Mouse (Mus musculus) frontal cortex, adult (tissue): ENCODE measurements at regions not wholly inside any gene's neighbourhood (a gene's known extent, or its start where the extent isn't known, plus 50 kb on each side); places are given as distances from the start of the nearest gene placed in this dataset.
A peak's percentile ranks its signal among the peaks of the same experiment; 100 is the strongest.

Experiments
- ATAC-seq: cut with Nextera tagmentation; 2 replicates; pipeline ENCODE4 v1.9.2; 2017; ENCODE audit warnings: mild to moderate bottlenecking, moderate library complexity, mixed read lengths; ENCODE audit not compliant: low TSS enrichment

DNA sequence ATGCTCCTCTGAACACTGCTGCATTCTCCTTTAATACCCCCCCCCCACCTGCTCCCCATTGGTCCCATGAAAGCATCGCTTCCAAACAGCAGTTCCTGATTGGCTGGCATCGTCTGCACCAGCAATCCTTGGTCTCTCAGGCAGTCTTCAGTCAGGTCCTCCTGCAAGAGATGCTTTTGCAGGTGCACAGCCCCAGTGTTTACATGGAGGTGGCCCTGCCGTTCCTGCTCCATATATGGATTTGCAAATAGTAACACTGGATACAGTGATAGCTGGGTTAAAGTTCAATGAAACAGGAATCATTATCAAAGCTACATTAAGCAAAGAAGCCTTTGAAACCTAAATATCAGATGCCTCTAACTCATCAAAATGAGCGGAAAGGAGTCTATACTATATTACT is 170.1 kb upstream of the Fat1 start:
- no peak for ATAC-seq

DNA sequence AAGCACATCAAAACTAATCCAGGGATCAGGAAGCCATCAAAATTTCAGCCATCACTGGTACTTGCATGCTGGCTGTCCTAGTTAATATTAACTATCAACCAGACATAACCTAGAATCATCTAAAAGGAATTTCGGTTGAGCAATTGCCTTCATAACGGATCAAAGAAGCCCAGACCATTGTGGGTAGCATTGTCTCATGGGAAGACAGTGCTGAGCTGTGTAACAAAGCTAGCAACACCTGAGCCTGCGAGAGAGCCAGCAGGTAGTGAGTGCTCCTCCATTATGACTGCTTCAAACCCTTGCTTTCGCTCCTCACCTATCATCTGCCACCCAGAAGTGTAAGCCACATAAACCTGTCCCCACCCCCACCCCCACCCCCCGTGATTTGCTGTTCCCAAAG is 169.6 kb upstream of the Fat1 start:
- no peak for ATAC-seq

DNA sequence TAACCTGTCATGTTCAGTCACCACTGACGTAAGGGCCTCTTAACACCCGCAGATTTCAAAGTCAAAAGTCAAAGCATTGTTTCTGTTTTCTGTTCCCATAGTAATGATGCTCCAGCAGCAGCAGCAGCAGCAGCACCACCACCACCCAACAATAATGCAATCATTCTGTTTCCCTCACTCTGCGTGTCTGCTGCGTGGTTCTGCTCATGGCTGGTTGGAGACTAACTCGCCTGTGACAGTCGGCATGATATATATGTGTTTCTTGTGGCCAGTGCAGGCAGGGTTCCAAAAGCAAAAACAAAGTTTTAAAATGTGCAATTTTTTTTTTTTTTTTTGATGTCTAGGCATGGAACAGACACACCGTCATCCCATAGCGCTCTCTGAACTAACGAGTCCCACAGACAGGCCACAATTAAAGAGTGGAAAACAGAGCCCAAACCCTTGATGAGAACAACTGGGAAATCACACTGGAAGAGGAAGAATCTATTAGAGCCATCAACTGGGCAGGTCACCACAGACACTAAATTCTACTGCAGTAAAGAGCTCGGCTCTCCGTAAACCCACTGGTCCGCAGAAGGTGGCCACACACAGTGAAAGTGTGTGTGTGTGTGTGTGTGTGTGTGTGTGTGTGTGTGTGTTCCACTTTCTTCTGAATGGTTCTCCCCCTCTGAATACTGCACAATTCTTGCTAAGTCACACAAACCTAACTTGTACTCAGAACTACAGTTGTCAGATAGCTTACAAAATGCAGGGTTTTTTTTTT is 169.0 kb upstream of the Fat1 start:
- ATAC-seq, result no peak

DNA sequence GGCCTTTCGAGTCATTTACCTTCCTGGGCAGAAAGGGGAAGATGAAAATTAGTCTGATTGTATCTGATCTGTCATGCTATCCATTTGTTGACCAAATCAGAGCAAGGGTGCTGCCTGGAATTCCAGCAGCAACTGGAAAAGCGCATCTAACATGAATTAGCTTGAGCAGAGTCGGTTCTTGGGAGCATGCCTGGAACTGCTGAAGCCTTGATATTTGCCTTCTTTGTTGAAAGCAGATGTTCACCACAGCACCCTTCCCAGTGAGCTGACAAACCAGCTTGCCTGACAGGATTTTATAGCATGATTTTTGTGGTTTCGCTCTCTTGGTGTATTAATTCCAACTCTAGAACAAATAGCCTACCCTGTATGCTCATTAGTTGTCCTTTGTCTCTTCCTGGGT is 168.0 kb upstream of the Fat1 start:
- ATAC-seq, result no peak

DNA sequence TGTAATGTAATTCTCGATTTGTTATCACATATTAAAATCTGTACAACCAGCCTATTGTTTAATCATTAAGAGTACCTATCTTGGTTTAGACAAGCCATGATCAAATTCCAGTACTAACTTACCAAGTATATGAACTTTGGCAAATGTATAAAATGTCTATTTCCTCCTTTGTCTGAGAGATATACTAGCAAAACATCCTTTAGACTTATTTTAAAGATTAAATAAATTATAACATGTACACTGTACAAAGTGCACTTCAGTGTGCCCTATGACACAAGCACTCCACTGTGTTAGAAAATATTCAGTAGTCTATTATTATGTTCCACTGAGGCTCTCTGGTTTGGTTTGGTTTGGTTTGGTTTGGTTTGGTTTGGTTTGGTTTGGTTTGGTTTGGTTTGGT is 156.0 kb upstream of the Fat1 start:
- no peak for ATAC-seq

DNA sequence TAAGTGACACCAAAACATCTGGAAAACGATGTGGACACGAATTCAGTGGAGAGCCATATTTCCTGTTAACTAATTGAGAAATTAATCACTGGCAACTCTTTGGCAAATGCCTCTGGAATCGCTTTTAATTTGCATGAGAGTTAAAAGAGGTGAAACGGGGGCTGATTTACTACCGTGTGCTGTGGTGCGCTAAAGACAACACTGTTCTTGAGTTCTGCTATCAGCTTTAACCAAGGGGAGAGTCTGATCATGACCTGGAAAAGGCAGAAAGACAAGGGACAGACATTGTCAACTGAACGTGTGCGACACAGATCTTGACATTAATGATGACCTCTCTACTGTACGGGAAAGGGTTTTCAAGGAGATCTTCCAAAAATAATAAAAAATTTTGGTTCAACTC is 152.8 kb upstream of the Fat1 start:
- ATAC-seq, result no peak

DNA sequence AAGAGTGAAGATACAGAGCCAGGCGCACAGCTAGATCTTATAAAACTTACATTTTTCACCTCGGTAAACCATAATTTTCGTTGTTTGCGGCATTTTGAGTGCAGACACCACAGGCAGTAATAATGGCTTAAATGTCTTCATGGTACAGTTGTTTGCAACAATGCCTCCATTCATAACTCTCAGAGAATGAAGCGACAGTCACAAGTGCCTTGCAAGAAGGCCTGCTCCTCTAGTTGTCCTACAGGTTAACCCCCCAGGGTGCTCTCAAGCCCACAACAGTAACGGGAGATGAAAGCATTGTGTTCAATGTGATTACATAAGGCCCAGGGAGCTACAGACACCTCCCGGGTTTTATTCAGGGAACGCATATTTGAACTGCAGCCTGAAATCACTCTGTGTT is 150.1 kb upstream of the Fat1 start:
- no peak for ATAC-seq

DNA sequence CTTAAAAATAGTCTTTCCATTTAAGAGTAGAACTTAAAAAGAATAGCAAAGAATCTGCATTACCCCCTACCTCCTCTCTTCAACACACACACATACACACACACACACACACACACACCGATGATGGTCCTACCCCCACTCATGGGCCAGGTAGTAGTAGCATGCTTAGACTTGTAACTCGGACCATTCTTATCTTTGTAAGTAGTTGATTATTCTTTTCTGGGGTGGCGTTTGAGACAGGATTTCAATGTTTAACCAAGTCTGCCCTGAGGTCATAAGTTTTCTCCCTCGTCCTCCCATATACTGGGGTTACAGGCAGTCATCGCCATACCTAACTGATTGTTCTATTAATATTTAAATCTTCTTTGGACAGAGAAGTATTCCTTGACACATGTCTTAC is 148.5 kb upstream of the Fat1 start:
- ATAC-seq, result no peak

DNA sequence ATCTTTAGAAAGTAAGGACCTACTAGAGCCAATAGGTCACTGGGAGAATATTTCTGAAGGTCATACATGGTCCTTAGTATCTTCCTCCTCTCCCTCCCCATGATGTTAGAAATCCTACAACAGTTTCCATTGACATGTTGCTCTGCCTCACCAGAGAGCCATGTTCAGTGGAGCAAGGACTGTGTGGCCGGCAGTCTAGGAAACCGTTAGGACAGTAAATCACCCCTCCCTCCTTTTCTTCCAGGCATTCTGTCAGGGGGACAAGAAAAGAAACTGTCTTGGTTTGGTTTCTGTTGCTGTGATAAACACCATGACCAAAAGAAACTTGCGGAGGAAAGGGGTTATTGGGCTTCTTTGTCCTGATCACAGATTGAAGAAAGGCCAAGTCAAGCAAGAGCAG is 147.0 kb upstream of the Fat1 start:
- no peak for ATAC-seq

DNA sequence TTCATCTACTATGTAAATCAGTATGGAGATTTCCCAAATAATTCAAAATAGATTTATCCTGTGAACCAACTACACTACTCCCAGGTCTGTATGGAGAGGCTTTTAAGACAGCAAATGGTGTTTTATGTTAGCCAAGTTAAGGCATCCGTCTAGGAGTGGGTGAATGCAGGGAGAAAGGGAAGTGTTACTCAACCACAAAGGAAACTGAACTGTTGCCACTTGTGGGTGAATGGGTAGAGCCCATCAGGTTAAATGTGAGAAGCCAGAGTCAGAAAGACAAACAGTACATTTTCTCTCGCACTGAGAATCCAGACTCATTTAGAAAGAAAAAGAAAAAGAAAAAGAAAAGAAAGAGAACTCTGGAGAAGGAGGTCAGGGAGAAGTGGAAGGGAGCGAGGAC is 135.7 kb upstream of the Fat1 start:
- no peak for ATAC-seq

DNA sequence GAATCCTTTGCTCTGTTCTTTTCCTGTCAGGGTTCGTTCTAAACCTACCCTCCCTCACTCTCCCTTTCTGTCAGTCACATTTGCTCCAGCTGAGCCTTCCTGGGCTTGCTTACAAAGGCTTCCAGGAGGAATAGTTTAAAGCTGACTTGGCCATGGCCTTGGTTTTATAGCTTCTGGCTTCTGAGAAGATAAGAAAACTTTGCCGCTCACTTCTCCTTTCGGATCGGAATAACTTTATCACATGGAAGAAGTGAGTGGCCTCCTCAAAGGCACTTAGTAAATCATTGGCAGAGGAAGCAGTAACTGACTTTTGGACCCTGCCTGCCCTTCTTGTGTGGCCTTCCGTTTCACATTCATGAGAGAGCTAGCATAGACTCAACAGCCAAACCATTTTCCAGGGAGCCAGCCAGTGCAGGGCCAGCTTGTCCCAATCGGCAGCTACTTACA is 134.4 kb upstream of the Fat1 start:
- no peak for ATAC-seq

DNA sequence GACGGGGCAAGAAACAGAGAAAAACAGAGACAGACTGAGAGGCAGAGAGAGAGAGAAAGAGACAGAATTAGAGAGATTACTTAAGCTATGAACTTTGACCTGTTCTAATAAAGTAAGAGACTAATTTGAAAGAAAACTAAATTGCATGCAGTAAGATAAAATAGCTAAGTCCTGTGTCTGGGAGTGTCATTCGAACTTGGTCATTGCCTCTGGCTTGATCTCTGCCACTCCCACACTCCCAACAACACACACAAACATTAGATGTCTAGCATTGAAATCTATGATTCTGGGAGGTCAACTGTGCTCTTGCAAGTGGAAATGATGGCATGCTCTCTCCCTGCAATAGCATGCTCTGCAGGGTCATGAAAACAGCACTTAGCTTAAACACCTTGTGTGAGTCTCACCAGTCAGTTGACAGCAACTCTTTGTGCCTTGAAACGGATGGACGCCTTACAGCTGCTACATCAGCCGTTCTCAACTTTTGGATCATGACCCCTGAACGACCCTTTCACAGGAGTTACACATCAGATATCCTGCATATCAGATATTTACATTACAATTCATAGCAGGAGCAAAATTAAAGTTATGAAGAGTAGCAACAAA is 133.5 kb upstream of the Fat1 start:
- no peak for ATAC-seq

DNA sequence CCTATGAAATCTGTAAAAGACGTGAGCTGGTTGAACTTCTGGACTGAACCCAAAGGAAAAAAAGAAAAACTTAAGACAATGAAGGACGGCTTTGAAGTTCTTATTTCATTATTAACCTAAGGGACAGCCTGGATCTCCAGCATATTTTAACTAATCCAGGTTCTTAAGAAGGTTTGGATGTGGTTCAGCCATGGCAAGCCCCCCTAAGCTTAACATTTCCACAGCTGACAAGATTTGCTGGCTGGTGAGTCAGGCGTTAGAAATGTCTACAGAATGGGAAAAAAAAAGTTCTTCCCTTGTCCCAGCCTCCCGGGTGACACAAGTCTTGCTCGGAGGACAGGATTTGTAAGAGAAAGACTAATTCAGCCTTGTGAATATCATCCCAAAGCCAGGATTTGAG is 132.9 kb upstream of the Fat1 start:
- no peak for ATAC-seq

DNA sequence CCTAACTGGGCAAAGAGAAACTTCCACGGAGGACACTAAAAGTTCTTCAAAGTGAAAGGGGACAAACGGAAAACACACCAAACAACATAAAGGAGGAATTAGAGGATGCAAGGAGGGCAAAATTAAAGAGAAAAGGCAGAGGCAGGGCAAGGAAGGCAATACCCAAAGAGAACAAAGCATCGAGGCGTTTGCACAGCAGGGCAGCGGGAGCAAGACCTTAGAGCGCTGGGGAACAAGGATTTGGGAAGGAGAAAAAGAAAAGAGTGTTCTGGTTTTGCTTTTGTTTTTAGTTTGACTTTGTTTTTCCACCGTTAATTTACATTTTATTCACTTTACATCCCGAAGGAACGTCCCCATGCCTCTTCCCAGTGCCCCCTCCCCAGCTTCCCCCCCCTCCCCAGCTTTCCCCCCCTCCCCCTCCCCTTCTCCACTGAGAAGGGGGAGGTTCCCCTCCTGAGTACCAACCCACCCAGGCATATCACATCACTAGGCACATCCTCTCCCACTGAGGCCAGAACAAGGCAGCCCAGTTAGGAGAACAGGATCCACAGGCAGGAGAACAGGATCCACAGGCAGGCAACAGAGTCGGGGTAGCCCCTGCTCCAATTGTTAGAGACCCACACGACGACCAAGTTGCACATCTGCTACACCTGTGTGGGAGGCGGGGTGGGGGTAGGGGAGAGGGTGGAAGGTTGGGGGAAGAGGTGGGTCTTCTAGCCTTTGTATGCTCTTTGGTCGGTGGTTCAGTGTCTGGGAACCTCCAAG is 130.7 kb upstream of the Fat1 start:
- ATAC-seq, result no peak

DNA sequence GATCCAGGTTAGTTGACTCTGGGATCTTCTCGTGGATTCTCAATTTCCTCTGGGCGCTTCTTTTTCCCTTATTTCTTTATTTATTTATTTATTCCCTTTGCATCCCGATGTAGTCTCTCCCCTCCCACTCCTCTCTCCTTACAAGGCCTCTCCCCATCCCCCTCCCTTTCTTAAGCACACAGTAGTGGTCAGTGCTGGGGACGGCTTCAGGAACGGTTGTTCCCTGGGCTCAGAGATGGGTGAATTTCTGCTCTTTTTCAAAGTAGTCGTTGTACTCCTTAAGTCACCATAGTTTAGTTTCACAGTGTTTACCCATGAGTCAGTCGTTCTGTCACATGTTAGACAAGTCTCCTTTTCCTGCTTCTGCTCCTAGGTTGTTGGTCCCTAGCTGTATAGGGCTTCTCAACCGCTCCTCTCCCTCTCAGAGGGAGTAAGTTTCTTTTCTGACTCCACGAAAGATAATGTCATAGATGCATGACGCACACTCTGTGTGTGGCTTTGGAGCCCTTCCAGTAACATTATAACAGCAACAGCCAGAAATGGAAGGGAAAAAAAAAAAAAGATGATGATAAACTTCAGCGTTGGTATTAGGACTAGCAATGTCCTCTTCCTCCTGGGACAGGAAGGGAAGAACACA is 129.9 kb upstream of the Fat1 start:
- no peak for ATAC-seq

DNA sequence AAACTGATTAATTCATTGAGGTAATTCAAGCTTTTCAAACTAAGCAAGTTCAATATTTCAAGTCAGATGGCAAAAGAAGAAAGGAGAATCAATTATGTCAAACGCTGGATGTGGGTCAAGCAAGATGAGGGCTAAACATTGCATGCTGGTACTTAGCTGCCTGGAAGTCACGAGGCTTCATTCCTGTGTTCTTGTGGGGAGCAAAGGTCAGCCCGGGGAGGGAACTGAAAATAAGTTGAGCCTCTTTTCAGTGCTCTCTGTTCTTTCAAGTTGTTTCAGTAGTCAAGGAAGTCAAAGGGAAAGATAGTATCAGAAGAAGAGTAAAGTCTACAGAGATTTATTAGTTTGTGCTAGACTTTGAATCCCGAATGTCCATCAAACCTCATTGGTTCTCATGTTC is 122.9 kb upstream of the Fat1 start:
- no peak for ATAC-seq

DNA sequence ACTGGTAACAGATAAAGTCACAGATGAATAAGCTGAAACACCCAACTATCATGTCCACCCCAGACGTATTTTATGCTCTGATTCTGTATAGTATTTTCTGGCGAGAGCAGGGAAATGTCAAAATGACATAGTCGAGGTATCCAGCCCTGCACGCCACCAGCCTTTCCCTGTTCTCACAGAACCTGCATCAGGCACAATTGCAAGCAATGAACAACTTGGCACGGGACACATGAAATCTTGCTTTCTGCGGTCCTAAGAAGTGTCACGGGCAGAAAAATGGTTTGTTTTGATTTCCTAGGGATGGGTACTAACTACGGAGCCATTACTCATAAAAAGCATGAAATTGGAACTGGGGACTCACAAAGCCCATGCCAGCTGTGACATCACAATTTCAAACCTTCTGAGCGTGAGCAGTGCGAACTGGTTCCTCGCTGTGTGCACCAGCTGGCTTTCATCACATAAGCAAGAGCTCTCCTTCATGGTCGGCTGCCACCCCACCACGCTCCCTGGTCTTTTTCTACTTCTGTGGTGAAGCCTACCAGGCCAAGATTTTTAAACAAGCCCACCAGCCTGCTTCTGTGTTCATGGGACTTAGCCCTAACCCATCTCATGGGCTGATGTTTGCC is 117.6 kb upstream of the Fat1 start:
- no peak for ATAC-seq

DNA sequence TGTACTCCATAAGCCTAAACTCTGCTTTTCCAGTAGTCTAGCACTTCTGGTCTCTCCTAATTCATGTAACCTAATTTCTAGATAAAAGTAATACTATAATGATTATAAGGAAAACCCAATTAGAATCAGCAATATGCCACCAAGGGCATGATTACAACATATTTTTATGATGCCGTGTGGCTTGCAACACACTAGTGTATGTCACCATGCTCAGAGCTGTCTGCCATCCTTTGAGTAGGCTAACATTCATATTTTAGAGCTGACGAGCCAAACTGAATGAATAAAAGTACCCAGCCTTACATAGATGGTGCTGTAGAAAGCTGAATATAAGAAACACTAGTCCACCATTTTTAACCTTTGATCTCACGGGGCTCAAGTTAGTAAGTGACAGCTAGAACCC is 116.0 kb upstream of the Fat1 start:
- no peak for ATAC-seq

DNA sequence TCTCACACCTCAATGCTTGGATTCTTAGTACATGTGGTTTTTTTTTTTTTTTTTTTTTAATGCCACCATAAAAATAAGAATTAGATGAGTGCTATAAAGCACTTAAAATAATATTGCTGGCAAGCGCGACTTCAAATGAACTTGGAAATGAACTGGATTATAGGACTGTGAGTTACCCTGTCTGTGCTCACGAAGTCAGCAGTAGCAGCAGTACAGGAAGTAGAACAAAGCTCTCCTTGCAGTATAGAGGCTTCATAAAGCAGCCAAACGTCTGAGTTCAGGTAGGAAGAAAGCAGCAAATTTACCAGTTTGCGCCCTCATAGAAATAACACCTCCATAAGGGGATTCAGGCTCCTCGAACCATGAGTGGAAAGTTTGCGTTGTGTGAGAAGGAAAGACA is 115.6 kb upstream of the Fat1 start:
- no peak for ATAC-seq

DNA sequence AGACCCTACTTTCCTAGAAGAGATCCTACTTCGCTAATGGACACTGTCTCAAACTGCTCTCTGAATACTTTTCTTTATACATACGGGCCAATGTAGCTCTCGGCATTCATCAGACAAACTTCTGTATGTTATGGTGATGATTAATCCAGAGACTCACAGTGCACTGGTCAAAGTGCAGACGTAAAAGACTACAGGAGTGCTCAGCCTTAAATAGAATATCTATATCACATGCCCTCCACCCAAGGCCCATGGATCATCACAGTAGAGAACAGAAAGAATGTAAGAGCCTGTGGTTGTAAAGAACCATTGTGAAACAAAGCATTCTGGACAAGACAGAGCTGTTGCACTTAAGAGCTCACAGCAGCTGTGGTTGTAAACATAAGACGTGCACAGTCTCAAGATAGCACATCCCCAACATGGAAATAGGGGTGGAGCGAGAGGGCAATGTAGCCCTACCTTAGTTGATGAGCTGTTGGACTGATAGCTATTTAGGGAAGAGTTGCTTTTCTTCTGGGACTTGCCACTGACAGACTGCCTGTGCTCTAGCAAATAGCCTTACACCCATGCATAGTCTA is 110.0 kb upstream of the Fat1 start:
- no peak for ATAC-seq

DNA sequence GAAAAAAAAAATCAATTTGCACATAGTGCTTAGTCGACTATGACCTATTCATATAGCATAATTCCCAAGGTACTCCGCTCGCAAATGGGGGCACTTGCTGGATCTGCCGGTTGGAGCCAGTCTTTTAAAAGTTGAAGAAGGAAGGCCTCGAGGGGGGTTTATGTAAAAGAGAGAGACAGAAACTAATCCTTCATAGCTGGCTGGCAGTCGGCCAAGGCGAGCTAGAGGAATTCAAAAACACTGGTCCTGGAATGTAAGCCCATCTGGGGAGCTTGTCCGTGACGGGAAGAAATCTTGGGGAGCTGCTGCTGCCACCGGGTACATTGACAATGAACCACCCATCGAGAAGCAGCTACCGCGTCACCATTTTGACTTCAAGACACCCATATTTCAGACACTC is 108.3 kb upstream of the Fat1 start:
- peak; percentile 34; the same call in 1 of the 2 replicates for ATAC-seq

DNA sequence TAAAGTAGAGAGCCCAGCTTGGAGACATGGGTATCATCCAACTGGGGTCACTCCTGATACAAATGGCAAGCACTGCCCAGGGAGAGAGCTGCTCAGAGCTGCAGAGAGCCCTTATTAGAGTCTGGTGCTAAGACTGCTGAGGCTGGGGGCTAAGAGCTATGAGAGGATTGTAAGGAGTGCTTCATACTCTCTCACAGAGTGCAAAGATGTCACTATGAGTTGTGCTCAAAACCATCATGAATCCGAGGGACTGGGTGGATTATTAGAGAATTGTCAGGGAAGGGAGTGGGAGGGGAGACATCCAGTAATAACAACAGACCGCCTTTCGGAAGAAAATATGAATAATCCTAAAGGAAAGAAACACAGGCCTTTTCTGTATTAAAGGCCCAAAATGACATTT is 107.2 kb upstream of the Fat1 start:
- ATAC-seq, result no peak
